Mouse (Mus musculus): ENCODE results near the gene Olfr495. TPM values are rescaled to one million over a fixed set of nuclear protein-coding genes. Genes with fewer than 3 reads are reported as not detected.

Olfr495 gene
- total RNA-seq (2015; ENCODE audit: low replicate concordance) (not detected in 2 replicates), total RNA-seq (2017; ENCODE audit: low replicate concordance) (not detected in 2 replicates)

- ATAC-seq (replicated peaks; ENCODE audit: low FRiP score, poor library complexity, severe bottlenecking): no peak
Measured at GRCm38 (mm10) chr7:108392867-108393266, at the start of gene Olfr495. Gene Olfr495 (plus strand): TSS chr7:108393167.

- ATAC-seq (replicated peaks; ENCODE audit: low FRiP score, poor library complexity, severe bottlenecking): no peak
Measured at GRCm38 (mm10) chr7:108346879-108347278, 46.1 kb upstream of the Olfr495 start, which contains the start of gene Olfr493. Gene Olfr493 (minus strand): TSS chr7:108346979.

- no peak for ATAC-seq (replicated peaks; ENCODE audit: low FRiP score, poor library complexity, severe bottlenecking)
Measured at GRCm38 (mm10) chr7:108365035-108365434, 27.9 kb upstream of the Olfr495 start, which contains the start of gene Olfr494. Gene Olfr494 (plus strand): TSS chr7:108365335.

- no peak for ATAC-seq (replicated peaks; ENCODE audit: low FRiP score, poor library complexity, severe bottlenecking)
Measured at GRCm38 (mm10) chr7:108420121-108420520, 27.2 kb downstream of the Olfr495 start, which contains the start of gene Olfr497. Gene Olfr497 (plus strand): TSS chr7:108420421.

Other genes starting within 250 kb of the Olfr495 start
- gene Olfr485, start 233.3 kb upstream of the Olfr495 start, total RNA-seq (2015; ENCODE audit: low replicate concordance): not detected in 2 replicates
- gene Olfr485, start 233.3 kb upstream of the Olfr495 start, total RNA-seq (2017; ENCODE audit: low replicate concordance): not detected in 2 replicates
- not detected in 2 replicates for gene Olfr486, start 220.4 kb upstream of the Olfr495 start, total RNA-seq (2015; ENCODE audit: low replicate concordance)
- not detected in 2 replicates for gene Olfr486, start 220.4 kb upstream of the Olfr495 start, total RNA-seq (2017; ENCODE audit: low replicate concordance)
- not detected in 2 replicates for gene Olfr487, start 178.5 kb upstream of the Olfr495 start, total RNA-seq (2015; ENCODE audit: low replicate concordance)
- not detected in 2 replicates for gene Olfr487, start 178.5 kb upstream of the Olfr495 start, total RNA-seq (2017; ENCODE audit: low replicate concordance)
- gene Olfr488, start 134.8 kb upstream of the Olfr495 start, total RNA-seq (2015; ENCODE audit: low replicate concordance): not detected in 2 replicates
- not detected in 2 replicates for gene Olfr488, start 134.8 kb upstream of the Olfr495 start, total RNA-seq (2017; ENCODE audit: low replicate concordance)
- not detected in 2 replicates for gene Olfr490, start 104.2 kb upstream of the Olfr495 start, total RNA-seq (2015; ENCODE audit: low replicate concordance)
- gene Olfr490, start 104.2 kb upstream of the Olfr495 start, total RNA-seq (2017; ENCODE audit: low replicate concordance): not detected in 2 replicates
- not detected in 2 replicates for gene Olfr491, start 79.7 kb upstream of the Olfr495 start, total RNA-seq (2015; ENCODE audit: low replicate concordance)
- gene Olfr491, start 79.7 kb upstream of the Olfr495 start, total RNA-seq (2017; ENCODE audit: low replicate concordance): not detected in 2 replicates
- gene Olfr492, start 69.5 kb upstream of the Olfr495 start, total RNA-seq (2015; ENCODE audit: low replicate concordance): not detected in 2 replicates
- gene Olfr492, start 69.5 kb upstream of the Olfr495 start, total RNA-seq (2017; ENCODE audit: low replicate concordance): not detected in 2 replicates
- not detected in 2 replicates for gene Olfr493, start 46.2 kb upstream of the Olfr495 start, total RNA-seq (2015; ENCODE audit: low replicate concordance)
- not detected in 2 replicates for gene Olfr493, start 46.2 kb upstream of the Olfr495 start, total RNA-seq (2017; ENCODE audit: low replicate concordance)
- not detected in 2 replicates for gene Olfr494, start 27.8 kb upstream of the Olfr495 start, total RNA-seq (2015; ENCODE audit: low replicate concordance)
- not detected in 2 replicates for gene Olfr494, start 27.8 kb upstream of the Olfr495 start, total RNA-seq (2017; ENCODE audit: low replicate concordance)
- gene Olfr497, start 27.3 kb downstream of the Olfr495 start, total RNA-seq (2015; ENCODE audit: low replicate concordance): not detected in 2 replicates
- not detected in 2 replicates for gene Olfr497, start 27.3 kb downstream of the Olfr495 start, total RNA-seq (2017; ENCODE audit: low replicate concordance)
- not detected in 2 replicates for gene Olfr498, start 72.2 kb downstream of the Olfr495 start, total RNA-seq (2015; ENCODE audit: low replicate concordance)
- not detected in 2 replicates for gene Olfr498, start 72.2 kb downstream of the Olfr495 start, total RNA-seq (2017; ENCODE audit: low replicate concordance)
- not detected in 2 replicates for gene Olfr502, start 131.9 kb downstream of the Olfr495 start, total RNA-seq (2015; ENCODE audit: low replicate concordance)
- not detected in 2 replicates for gene Olfr502, start 131.9 kb downstream of the Olfr495 start, total RNA-seq (2017; ENCODE audit: low replicate concordance)
- not detected in 2 replicates for gene Olfr503, start 151.4 kb downstream of the Olfr495 start, total RNA-seq (2015; ENCODE audit: low replicate concordance)
- not detected in 2 replicates for gene Olfr503, start 151.4 kb downstream of the Olfr495 start, total RNA-seq (2017; ENCODE audit: low replicate concordance)
- gene Olfr504, start 172.6 kb downstream of the Olfr495 start, total RNA-seq (2015; ENCODE audit: low replicate concordance): not detected in 2 replicates
- gene Olfr504, start 172.6 kb downstream of the Olfr495 start, total RNA-seq (2017; ENCODE audit: low replicate concordance): not detected in 2 replicates
- not detected in 2 replicates for gene Olfr506, start 217.6 kb downstream of the Olfr495 start, total RNA-seq (2015; ENCODE audit: low replicate concordance)
- not detected in 2 replicates for gene Olfr506, start 217.6 kb downstream of the Olfr495 start, total RNA-seq (2017; ENCODE audit: low replicate concordance)
- gene Olfr507, start 228.6 kb downstream of the Olfr495 start, total RNA-seq (2015; ENCODE audit: low replicate concordance): not detected in 2 replicates
- gene Olfr507, start 228.6 kb downstream of the Olfr495 start, total RNA-seq (2017; ENCODE audit: low replicate concordance): not detected in 2 replicates
- not detected in 2 replicates for gene Olfr508, start 236.8 kb downstream of the Olfr495 start, total RNA-seq (2015; ENCODE audit: low replicate concordance)
- gene Olfr508, start 236.8 kb downstream of the Olfr495 start, total RNA-seq (2017; ENCODE audit: low replicate concordance): not detected in 2 replicates